Mouse (Mus musculus) liver, adult 2 months (tissue): Measurements from ENCODE around the gene Lrrc45. TPM values are rescaled to one million over a fixed set of nuclear protein-coding genes. Genes with fewer than 3 reads are reported as not detected.
A peak's percentile ranks its signal among the peaks of the same experiment; 100 is the strongest.

Source experiments
- DNase-seq: peaks from one replicate; pipeline ENCODE4 v3.0.0-alpha.2; 2011; ENCODE audit warnings: low read depth, low spot score; ENCODE audit errors: extremely low read depth
- H3K27ac ChIP-seq: fragments of 200-500 bp; replicated peaks from 2 replicates; pipeline ENCODE4 v1.5.1; 2012; ENCODE audit warnings: low read depth, mild to moderate bottlenecking, control low read depth, inconsistent platforms, low read length; ENCODE audit not compliant: insufficient read depth
- H3K27me3 ChIP-seq: fragments of 200-500 bp; 2 replicates; pipeline ENCODE4 v1.6.1; 2012; ENCODE audit warnings: mild to moderate bottlenecking, moderate library complexity, low read length, inconsistent platforms; ENCODE audit not compliant: control insufficient read depth, insufficient read depth
- H3K36me3 ChIP-seq: fragments of 200-500 bp; 2 replicates; pipeline ENCODE4 v1.6.1; 2012; ENCODE audit warnings: low read length, inconsistent platforms; ENCODE audit not compliant: control insufficient read depth, insufficient read depth
- H3K4me1 ChIP-seq: fragments of 200-500 bp; 2 replicates; pipeline ENCODE4 v1.6.1; 2011; ENCODE audit warnings: low read length; ENCODE audit not compliant: control insufficient read depth, insufficient read depth
- H3K4me3 ChIP-seq: fragments of 200-500 bp; 2 replicates; pipeline ENCODE4 v1.5.1; 2011; ENCODE audit warnings: low read depth, mild to moderate bottlenecking, control low read depth, low read length, moderate library complexity; ENCODE audit not compliant: insufficient read depth
- H3K79me2 ChIP-seq: fragments of 200-500 bp; 2 replicates; pipeline ENCODE4 v1.6.1; 2012; ENCODE audit warnings: inconsistent platforms, mild to moderate bottlenecking, low read length, moderate library complexity; ENCODE audit not compliant: control insufficient read depth, insufficient read depth
- H3K9ac ChIP-seq: fragments of 200-500 bp; 2 replicates; pipeline ENCODE4 v1.6.1; 2012; ENCODE audit warnings: low read depth, mild to moderate bottlenecking, control low read depth, inconsistent platforms, low read length
- CTCF ChIP-seq: fragments of 200-500 bp; IDR thresholded peaks from 2 replicates; pipeline ENCODE4 v1.5.1; 2011; ENCODE audit warnings: low read depth, low read length, control low read depth
- POLR2A ChIP-seq: fragments of 200-500 bp; IDR thresholded peaks from 2 replicates; pipeline ENCODE4 v1.6.1; 2011; ENCODE audit warnings: low read length, control low read depth; ENCODE audit not compliant: insufficient read depth; ENCODE audit errors: extremely low read depth
- WGBS: fragments of 180-500 bp; shearing (Covaris S2); methylation state at CpG from one replicate; pipeline ENCODE4 v1.1.7; 2018; 5-methylcytosine and 5-hydroxymethylcytosine counted together
- polyA plus RNA-seq: library from polyadenylated mRNA; depleted of rRNA; stranded (reverse); fragments of >200 nt; gene quantifications from 2 replicates; pipeline ENCODE4 v1.2.3, GENCODE M21; 2012
- total RNA-seq: library from RNA; depleted of rRNA; stranded (reverse); fragments of >200 nt; gene quantifications from 2 replicates; pipeline ENCODE4 v1.2.3, GENCODE M21; 2014

Lrrc45 gene
- total and polyA plus RNA-seq, 2 experiments: 5.1 to 9.8 TPM

DNA sequence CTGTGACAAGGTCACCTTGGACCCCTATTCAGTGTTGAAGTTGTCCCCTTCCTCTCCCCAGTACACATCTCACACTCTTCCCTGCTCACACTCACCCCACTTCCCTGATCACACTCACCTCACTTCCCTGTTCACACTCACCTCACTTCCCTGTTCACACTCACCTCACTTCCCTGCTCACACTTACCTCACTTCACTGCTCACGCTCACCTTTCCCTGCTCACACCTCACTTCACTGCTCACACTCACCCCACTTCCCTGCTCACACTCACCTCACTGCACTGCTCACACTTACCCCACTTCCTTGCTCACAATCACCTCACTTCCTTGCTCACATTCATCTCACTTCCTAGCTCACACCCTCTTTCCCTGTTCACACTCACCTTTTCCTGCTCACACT lies 17.7 kb downstream of the Lrrc45 start:
- WGBS: 100% methylated on average over 1 of the region's 1 CpGs
- TF ChIP-seq CTCF: no peak
- TF ChIP-seq POLR2A: no peak
- H3K9ac ChIP-seq: no peak overlapping the region
- H3K36me3 ChIP-seq: no peaks in the 10 kb centered on the region
- H3K4me1 ChIP-seq: peaks cover 4% of the 10 kb centered on the region; the same call in 1 of the 2 replicates
- no peak overlapping the region for H3K27ac ChIP-seq
- no peaks in the 10 kb centered on the region for H3K79me2 ChIP-seq
- H3K4me3 ChIP-seq: no peak overlapping the region
- no peaks in the 10 kb centered on the region for H3K27me3 ChIP-seq
- DNase-seq: no peak

DNA sequence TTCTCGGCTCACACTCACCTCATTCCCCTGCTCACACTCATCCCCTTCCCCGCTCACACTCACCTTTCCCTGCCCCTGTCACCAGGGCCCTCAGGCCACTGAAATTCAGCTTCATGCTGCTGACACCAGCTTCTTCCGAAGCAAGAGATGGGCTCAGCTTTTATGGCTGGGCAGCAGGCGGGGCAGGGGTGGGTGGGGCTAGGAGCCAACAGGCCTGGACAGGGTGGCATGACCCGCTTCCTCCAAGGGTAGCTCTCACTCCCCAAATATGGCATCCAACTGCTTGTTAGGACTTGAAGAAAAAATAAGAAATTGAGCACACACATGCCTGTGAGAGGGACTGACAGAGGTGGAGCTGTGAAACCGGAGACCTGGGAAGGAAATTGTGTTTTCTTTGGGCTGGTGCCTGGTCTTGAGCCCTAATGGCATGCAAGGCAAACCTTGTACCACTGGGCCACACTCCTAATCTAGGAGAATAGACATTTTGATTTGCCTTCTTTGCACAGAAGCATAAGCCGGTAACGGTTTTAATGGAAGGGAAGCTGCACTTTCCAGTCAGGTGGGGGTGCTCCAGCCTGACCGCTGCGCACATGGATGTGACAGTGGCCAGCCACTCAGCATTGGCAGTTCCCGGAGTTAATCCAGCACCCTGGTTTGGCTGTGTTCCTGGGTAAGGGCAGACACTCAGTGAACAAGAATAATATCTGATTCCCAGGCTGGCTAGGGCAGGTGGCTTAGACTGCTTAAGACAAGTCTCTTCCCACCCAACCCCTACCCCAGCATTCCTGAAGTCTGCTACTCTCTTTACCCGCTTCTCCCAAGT lies 18.3 kb downstream of the Lrrc45 start, which contains the start of gene Cbr2:
Gene Cbr2, minus strand, starts transcription at position 257 of the 823 bp plus-strand sequence.
- Histone ChIP-seq H3K36me3 (no peaks in the 10 kb centered on the region), H3K79me2 (no peaks in the 10 kb centered on the region), H3K4me3 (no peak within 1 kb of the TSS), H3K27me3 (no peaks in the 10 kb centered on the region), H3K27ac (no peak within 1 kb of the TSS), H3K9ac (no peak within 1 kb of the TSS), H3K4me1 (peaks cover 3% of the 10 kb centered on the region; the same call in 1 of the 2 replicates)
- 88% methylated on average over 12 of the region's 12 CpGs for WGBS
- DNase-seq: no peak
- TF ChIP-seq POLR2A (no peak), CTCF (no peak)

DNA sequence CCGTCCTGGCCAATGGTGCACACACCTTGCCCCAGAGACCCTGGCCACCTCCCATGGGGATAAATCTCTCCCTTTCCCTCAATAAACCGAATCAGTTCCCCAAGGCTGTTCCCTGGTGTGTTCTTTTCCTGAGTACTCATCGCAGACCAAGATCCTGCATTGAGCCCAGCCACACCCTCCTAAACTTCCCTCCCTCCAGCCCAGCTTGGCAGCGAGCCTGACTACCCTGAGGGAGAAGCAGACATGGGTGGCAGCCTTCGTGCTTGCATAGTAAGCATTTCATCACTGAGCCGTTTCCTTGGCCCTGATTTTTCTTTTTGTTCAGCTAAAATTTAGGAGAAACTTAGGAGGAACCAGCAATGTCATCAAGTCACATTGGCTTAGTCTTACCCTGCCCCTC lies 19.8 kb downstream of the Lrrc45 start:
- H3K4me1 ChIP-seq: peaks cover 3% of the 10 kb centered on the region; the same call in 1 of the 2 replicates

DNA sequence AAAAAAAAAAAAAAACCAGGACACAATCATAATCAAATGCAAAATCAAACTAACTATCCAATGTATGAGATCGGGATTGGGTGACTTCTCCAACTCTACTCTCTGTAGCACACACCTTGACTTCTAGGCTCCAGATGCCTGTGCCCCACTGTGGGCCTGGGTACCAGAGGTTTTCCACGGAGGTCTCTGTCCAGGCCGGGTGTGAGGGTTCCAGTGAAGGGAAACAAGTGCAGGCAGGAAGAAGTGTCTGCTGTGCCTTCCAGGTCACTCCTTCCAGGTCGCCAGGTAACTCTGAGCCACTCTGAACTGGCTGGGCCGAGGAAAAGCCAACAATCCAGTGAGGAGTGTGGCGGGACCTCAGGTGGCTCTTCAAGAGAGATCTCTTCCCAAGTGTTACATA lies 22.7 kb downstream of the Lrrc45 start:
- no peaks in the 10 kb centered on the region for H3K27me3 ChIP-seq
- DNase-seq: no peak
- H3K4me1 ChIP-seq: no peaks in the 10 kb centered on the region
- no peaks in the 10 kb centered on the region for H3K79me2 ChIP-seq
- no peak overlapping the region for H3K4me3 ChIP-seq
- no peaks in the 10 kb centered on the region for H3K36me3 ChIP-seq
- TF ChIP-seq CTCF: no peak
- no peak for TF ChIP-seq POLR2A
- no peak overlapping the region for H3K27ac ChIP-seq
- no peak overlapping the region for H3K9ac ChIP-seq
- WGBS: 79% methylated on average over 6 of the region's 6 CpGs

More for the DNA sequence above, 19.8 kb downstream of the Lrrc45 start:
- TF ChIP-seq POLR2A (no peak), CTCF (no peak)
- 49% methylated on average over 6 of the region's 6 CpGs for WGBS
- DNase-seq: peak; percentile 38
- no peaks in the 10 kb centered on the region for H3K79me2 ChIP-seq
- H3K27ac ChIP-seq: no peak overlapping the region
- H3K27me3 ChIP-seq: no peaks in the 10 kb centered on the region
- no peak overlapping the region for H3K4me3 ChIP-seq
- no peaks in the 10 kb centered on the region for H3K36me3 ChIP-seq
- H3K9ac ChIP-seq: no peak overlapping the region

DNA sequence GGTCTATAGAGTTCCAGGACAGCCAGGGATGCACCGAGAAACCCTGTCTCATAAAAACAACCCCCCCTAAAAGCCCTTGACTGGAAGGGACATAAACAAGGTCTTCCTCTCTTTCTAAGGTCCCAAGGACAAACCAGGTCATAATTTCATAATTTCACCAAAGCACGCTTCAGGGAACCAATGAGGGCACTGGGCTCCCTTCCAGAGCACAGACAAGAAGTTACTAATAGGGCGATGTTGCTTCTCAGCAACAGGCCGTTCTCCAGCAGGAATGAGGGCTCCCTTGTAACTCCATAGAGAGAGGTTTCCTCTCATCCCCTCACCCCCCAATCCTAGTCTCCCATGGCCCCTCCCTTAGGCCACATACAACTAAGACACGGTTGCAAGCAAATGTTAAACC lies 27.3 kb downstream of the Lrrc45 start:
- no peaks in the 10 kb centered on the region for H3K27me3 ChIP-seq
- no peak overlapping the region for H3K9ac ChIP-seq
- H3K27ac ChIP-seq: no peak overlapping the region
- H3K79me2 ChIP-seq: no peaks in the 10 kb centered on the region
- TF ChIP-seq CTCF: no peak
- TF ChIP-seq POLR2A: no peak
- no peaks in the 10 kb centered on the region for H3K4me1 ChIP-seq
- 89% methylated on average over 5 of the region's 5 CpGs for WGBS
- no peak for DNase-seq
- no peak overlapping the region for H3K4me3 ChIP-seq
- H3K36me3 ChIP-seq: no peaks in the 10 kb centered on the region

DNA sequence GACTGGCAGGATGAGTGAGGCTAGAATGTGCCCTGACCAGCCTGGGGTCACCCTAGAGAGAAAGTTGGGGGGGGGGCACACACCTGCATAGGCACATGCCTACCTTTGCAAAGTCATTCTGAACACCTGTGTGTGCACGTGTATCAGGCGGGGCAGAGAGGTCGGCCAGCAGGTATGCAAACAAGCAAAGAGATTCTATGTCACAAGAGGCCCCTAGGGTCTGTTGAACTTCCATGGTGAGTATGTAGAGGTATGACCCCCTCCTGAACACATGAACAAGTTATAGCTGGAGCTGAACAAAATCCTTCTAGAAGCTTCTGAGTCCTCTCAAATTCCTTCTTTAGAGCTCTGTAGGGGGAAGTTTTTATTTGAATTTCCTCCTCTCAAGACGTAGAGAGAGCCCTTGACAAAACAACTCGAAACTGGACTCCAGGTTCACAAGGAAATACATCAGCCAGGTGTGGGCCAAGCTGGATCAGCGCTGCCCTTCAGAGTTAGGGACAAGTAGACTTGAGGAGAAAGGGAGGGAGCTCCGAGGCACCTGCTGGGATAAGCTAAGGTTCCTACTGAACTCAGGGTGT lies 30.5 kb downstream of the Lrrc45 start:
- Histone ChIP-seq H3K27me3 (no peaks in the 10 kb centered on the region), H3K4me1 (no peaks in the 10 kb centered on the region), H3K36me3 (no peaks in the 10 kb centered on the region), H3K4me3 (no peak overlapping the region), H3K27ac (no peak overlapping the region), H3K9ac (no peak overlapping the region), H3K79me2 (no peaks in the 10 kb centered on the region)
- TF ChIP-seq CTCF (no peak), POLR2A (no peak)
- DNase-seq: no peak
- WGBS: 80% methylated on average over 7 of the region's 7 CpGs
